Mouse (Mus musculus) telencephalon, adult 2 months (tissue): ENCODE measurements at regions not wholly inside any gene's neighbourhood (a gene's known extent, or its start where the extent isn't known, plus 50 kb on each side); places are given as distances from the start of the nearest gene placed in this dataset.

ENCODE experiments used
- DNase-seq: peaks from one replicate; pipeline ENCODE4 v3.0.0-alpha.2; 2011; ENCODE audit warnings: low read depth, low spot score

DNA sequence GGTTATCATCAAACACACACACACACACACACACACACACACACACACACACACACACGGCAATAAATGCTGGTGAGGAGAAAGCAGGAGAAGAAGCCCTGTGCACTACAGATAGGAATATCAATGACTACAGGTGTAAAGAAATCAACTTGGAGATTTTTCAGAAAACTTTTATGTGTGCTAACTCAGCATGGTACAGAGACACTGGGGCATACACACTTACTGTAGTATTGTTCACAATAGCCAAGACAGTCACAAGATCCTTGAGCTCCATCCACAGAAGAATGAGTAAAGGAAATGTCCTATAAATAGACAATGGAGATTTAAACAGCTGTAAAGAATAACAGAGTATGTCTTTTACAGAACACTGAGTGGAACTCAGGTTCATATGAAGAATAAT, 182.4 kb downstream of the Tm2d1 start:
- DNase-seq = no peak

DNA sequence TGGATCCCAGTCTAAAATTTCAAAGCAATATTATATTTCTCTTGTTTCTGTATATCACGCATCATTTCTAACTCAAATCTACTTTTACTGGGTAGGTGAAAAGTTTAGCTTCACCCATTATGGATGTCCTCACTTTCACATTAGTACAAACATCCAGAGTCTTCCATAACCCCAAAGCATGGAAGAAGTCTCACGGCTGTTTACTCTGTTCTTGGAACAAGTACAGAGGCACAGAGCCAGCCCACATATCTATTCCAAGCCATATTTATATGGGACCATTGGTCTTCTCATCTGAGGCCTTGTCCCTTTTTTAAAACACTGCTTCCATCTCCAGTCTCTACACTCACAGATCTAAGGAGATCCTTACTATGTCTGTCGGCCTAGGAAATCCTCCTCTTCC, 192.8 kb downstream of the Tm2d1 start:
- DNase-seq = no peak

DNA sequence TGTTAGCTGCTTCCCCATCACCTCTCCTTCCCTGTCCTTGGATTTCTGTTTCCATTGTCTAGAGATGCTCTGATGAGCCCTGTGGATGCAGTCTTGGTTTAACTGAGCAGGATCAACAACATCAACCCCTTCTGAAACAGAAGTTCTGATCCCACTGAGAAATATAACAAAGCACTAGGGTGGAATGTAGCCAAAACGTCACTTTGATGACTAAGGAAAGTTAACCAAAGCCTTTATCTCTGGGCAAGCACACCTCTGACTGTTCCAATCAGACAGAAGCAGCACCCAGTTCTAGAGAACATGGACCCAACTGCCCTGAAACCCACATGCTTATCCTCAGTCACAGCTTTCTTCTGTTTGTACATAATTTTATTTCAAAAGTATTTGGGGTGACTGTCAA, 193.2 kb downstream of the Tm2d1 start:
- DNase-seq = no peak

DNA sequence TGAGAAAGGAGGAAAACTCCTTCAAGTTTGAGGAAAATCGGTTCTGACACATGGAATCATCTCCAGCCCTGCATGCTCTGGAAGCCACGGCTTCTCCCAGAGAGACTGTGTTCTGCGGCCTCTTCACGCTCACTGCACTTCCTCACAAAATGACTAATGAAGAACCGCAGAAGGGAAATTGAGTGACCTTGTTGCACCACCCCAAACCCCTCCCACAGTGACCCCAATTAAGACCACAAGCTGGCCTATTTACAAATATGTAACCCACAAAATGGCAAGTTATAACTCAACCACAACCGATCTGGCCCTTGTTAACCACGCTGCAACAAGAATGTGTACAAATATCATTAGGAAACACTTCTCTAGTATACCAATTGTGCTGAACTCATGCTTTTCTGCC, 194.2 kb downstream of the Tm2d1 start:
- DNase-seq = no peak

DNA sequence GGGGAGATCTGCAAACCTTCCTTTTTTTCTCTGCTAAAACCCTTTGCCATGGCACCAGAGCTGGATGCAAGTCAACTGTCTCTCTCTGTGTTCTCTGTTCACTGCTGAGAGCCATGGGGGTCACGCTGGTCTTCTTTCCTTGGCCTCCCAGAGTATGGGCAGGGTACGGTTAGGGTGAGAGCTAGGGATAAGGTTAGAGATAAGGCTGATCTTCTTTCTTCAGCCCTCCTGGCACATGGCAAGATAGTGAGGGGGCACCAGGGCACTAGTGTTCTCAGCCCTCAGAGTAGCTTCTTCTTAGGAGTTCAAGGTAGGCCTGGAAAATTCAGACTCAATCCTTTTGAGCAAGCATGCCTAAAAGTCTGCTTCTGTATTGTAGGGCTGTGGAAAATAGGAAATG, 196.1 kb downstream of the Tm2d1 start:
- DNase-seq = no peak

DNA sequence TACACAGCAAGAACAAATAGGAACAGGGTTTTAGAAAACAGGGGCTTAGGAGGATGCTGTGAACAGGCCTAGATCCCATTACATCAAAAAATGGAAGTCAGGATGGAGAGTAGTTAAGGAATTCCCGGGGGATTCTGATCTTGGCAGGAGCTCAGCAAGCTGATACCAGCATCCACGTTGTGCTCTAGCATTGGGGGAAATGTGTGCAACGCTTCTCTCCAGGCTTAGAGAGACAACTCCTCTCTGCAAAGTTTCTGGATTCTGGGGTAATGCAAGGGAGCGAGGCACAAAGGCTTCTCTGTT, 201.1 kb downstream of the Tm2d1 start:
- DNase-seq = no peak

DNA sequence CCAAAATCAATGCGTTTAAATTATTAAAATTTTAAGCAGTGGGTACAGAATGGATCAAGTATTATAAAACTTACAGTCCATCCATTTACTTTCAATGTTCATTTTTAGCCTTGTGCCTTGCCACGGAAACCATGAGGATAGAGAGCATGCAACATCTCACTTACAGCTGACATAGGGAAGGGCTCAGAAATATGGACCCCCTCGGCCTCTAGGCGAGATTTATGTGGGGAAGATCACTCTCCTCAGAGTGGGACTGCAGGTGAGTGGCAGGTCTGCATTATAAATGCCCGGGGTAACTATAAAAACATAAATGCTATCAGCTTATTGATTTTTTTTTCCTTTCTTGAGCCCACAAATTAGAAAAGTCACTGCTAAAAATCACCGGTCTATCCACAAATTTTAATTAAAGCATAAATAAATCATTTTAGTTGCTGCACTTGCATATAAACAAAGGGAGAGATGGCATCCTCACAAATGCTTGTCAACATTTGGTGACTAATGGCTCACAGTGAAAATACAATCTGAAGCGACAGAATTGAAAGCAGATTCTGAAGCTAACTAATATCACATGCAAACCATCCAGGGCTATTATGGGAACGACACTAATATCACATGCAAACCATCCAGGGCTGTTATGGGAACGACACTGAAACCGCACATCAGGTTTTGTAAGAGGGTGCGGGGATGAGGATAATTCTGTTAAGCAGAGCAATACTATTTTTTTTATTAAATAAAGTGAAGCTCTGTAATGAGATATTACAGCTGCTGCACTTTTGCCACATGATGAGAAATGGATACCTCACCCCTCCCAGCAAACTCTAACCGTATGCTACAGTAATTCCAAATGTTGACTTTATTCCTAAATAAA, 201.7 kb downstream of the Tm2d1 start:
- DNase-seq = peak; percentile 8

DNA sequence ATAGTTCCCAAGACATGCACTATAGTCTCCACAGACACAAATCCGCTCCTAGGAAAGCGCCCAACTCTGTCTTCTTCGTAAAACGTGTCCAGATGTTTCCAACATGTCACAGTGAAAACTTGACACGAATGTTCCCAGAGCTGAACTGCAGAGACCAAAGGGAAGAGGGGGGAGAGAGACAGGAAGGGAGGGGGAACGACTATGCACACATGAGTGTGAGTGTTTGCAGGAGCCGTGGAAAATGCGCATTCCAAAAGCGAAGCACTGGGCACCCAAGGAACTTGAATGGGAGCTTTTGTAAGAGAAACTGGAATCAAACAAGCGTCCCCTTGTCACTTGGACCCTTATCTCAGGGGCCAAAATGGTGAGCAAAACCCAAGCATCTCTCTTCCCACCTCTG, 202.8 kb downstream of the Tm2d1 start:
- DNase-seq = no peak
